Mouse (Mus musculus) heart, postnatal 0 days (tissue): ENCODE measurements around the gene Gm49340.

Source experiments
- CTCF ChIP-seq: IDR thresholded peaks from 2 replicates; pipeline ENCODE4 v1.5.1; 2016; ENCODE audit warnings: antibody characterized with exemption, control low read depth, low read depth
- EP300 ChIP-seq: IDR thresholded peaks from 2 replicates; pipeline ENCODE4 v1.6.1; 2016; ENCODE audit warnings: antibody characterized with exemption, low read depth

DNA sequence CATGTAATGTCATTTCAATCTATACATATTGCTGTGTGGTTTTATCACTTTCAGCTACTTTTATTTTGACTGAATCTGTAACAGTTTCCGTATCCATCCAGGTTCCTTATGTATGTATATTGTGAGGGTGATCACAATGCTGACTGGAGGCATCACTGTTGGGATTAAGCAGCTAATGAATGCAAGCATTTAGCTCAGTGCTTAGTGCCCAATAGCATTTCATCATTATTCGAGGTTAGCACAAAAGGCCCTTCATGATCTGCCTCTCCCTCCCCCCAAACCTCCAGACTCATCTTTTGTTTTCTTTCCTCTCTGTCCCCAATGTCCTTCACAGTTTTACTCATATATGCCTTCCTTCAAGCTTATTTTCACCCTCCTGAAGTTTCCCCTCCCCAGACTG lies 26.4 kb upstream of the Gm49340 start:
- no peak for TF ChIP-seq EP300
- no peak for TF ChIP-seq CTCF
